Mouse (Mus musculus) thymus, adult 2 months (tissue): ENCODE results near the gene Ctnnbl1. TPM values are rescaled to one million over a fixed set of nuclear protein-coding genes. Genes with fewer than 3 reads are reported as not detected.

Source experiments
- DNase-seq: peaks from one replicate; pipeline ENCODE4 v3.0.0; 2021
- H3K27ac ChIP-seq: fragments of 200-500 bp; 2 replicates; pipeline ENCODE4 v1.5.1; 2012; ENCODE audit warnings: low read length, control low read depth; ENCODE audit not compliant: control insufficient read depth, insufficient read depth
- H3K27me3 ChIP-seq: fragments of 200-500 bp; 2 replicates; pipeline ENCODE4 v1.6.1; 2012; ENCODE audit warnings: mild to moderate bottlenecking, low read length, moderate library complexity, mixed read lengths; ENCODE audit not compliant: control insufficient read depth, insufficient read depth
- H3K36me3 ChIP-seq: fragments of 200-500 bp; 2 replicates; pipeline ENCODE4 v1.6.1; 2012; ENCODE audit warnings: mild to moderate bottlenecking, low read length, moderate library complexity; ENCODE audit not compliant: control insufficient read depth, insufficient read depth
- H3K4me1 ChIP-seq: fragments of 200-500 bp; replicated peaks from 2 replicates; pipeline ENCODE4 v1.6.1; 2012; ENCODE audit warnings: low read length; ENCODE audit not compliant: control insufficient read depth, insufficient read depth
- H3K4me3 ChIP-seq: fragments of 200-500 bp; 2 replicates; pipeline ENCODE4 v1.5.1; 2012; ENCODE audit warnings: mild to moderate bottlenecking, low read length, control low read depth, moderate library complexity; ENCODE audit not compliant: control insufficient read depth, insufficient read depth
- CTCF ChIP-seq: fragments of 200-500 bp; IDR thresholded peaks from 2 replicates; pipeline ENCODE4 v1.5.1; 2012; ENCODE audit warnings: mild to moderate bottlenecking, control low read depth, low read length, moderate library complexity, borderline replicate concordance; ENCODE audit not compliant: control insufficient read depth, poor library complexity, insufficient read depth; ENCODE audit errors: extremely low read depth
- POLR2A ChIP-seq: fragments of 200-500 bp; IDR thresholded peaks from 2 replicates; pipeline ENCODE4 v1.6.1; 2012; ENCODE audit warnings: mild to moderate bottlenecking, low read length, control low read depth, moderate library complexity; ENCODE audit not compliant: control insufficient read depth, poor library complexity, insufficient read depth; ENCODE audit errors: extremely low read depth
- WGBS: fragments of 180-500 bp; shearing (Covaris S2); methylation state at CpG from one replicate; pipeline ENCODE4 v1.1.7; 2018; 5-methylcytosine and 5-hydroxymethylcytosine counted together
- polyA plus RNA-seq: library from polyadenylated mRNA; depleted of rRNA; stranded (reverse); fragments of >200 nt; gene quantifications from 2 replicates; pipeline ENCODE4 v1.2.3, GENCODE M21; 2012

The Ctnnbl1 gene
- polyA plus RNA-seq, 1 experiment, result 68.5 TPM

DNA sequence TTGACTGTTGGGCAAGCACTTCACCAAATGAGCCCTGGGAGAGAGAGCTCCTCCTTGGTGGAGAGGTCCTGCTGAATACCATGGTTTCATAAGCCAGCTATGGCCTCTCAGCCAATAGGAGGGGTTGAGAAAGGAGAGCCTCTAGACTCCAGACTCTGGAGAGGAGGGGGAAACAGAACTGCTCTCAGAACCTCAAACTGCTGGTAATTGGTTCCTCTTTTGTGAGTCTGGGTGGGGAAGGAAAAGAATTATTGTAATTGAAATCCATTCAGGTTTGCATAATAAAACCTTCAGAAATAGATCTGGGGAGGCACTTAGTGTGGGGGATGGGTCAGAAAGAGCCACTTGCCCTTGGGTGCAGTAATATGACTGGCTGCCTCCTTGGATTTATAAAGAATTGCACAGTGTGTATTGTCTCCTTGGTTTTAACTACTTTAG, 103.5 kb downstream of the Ctnnbl1 start:
- no peak overlapping the region for H3K4me3 ChIP-seq
- H3K36me3 ChIP-seq, result no peaks in the 10 kb centered on the region
- H3K4me1 ChIP-seq, result no peaks in the 10 kb centered on the region
- no peak overlapping the region for H3K27ac ChIP-seq
- no peaks in the 10 kb centered on the region for H3K27me3 ChIP-seq
- TF ChIP-seq POLR2A (no peak), CTCF (no peak)
- DNase-seq, result no peak

DNA sequence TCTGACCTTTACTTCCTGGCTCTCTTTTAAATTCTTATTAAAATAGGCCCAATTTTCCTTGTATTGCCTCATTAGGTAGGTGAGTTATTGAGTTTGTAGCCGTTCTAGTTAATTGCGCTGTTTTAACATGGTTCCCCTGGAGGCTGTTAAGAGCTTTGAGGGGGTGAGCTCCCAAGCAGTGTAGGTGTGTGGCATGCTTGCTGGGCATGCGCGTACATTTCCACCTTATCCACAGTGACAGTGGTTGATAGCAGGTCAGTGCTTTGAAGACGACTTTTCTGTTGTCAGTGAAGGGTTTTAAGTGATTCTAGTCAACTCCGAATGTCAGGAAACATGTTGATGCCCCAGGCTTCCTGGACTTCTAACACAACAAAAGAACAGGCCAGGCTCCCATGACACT, 103.9 kb downstream of the Ctnnbl1 start:
- no peak overlapping the region for H3K4me3 ChIP-seq
- 97% methylated on average over 6 of the region's 6 CpGs for WGBS
- no peak for TF ChIP-seq POLR2A
- TF ChIP-seq CTCF, result no peak
- no peak overlapping the region for H3K27ac ChIP-seq
- no peaks in the 10 kb centered on the region for H3K4me1 ChIP-seq
- no peaks in the 10 kb centered on the region for H3K36me3 ChIP-seq
- DNase-seq, result no peak
- no peaks in the 10 kb centered on the region for H3K27me3 ChIP-seq

DNA sequence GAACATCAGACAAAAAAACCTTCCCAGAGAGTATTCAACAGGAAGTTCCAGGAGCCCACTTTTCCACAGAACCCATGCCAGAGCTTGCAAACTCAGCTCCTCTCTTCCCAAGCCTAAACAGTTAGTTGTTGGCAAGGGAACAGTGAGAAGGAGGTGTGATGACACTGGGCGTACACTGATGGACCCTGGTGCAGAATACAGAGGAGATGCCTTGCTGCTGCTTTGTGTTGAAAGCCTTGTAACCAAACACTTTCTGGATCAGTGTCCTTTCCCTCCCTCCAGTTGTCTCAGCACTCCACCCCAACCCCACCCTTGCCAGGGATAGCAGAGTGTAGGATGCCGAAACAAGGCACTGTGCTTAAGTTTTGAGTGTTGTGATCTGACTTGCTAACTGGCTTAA, 107.5 kb downstream of the Ctnnbl1 start:
- H3K36me3 ChIP-seq, result no peaks in the 10 kb centered on the region
- WGBS, result 98% methylated on average over 2 of the region's 2 CpGs
- H3K27ac ChIP-seq, result no peak overlapping the region
- DNase-seq, result no peak
- H3K27me3 ChIP-seq, result no peaks in the 10 kb centered on the region
- no peak overlapping the region for H3K4me3 ChIP-seq
- TF ChIP-seq POLR2A (no peak), CTCF (no peak)
- H3K4me1 ChIP-seq, result no peaks in the 10 kb centered on the region

DNA sequence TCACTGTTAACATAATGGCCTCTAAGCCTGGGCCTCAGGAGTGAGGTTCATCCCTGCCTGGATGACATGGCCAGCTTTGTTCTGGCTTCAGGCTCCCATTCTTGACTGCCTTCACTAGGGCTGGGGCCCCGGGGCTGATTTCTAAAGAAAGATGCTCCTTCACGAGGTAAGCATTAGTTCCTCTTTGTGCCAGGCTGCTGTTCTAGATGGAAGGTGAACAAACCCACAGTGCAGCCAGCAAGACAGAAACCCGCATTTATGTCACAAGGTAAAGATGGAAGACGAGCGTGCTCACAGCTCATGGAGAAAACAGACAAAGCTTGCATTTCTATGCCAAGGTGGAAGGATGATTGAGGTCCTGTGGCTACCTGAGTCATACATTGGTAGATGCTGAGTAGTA, 108.6 kb downstream of the Ctnnbl1 start:
- H3K4me3 ChIP-seq, result no peak overlapping the region
- DNase-seq, result no peak
- no peaks in the 10 kb centered on the region for H3K4me1 ChIP-seq
- no peaks in the 10 kb centered on the region for H3K36me3 ChIP-seq
- TF ChIP-seq POLR2A, result no peak
- TF ChIP-seq CTCF, result no peak
- H3K27me3 ChIP-seq, result no peaks in the 10 kb centered on the region
- 72% methylated on average over 5 of the region's 5 CpGs for WGBS
- no peak overlapping the region for H3K27ac ChIP-seq

DNA sequence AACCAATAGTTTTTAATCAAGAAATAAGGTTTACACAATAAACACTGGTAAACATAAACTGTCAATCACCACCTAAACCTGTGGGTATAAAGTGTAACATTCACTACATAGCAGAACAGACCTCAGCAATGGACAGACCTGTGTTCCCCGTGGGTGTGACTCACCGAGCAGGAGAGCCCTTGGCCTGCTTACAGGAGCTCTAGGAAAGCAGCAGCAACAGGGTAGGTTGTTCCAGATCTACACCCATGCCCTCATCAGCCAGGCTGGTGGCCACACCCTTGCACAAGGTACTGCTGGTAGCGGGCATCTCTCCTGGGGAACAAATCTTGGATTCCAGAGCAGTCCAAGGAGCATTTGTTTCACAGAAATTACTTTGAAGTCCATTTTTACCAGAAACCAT, 115.9 kb downstream of the Ctnnbl1 start:
- Histone ChIP-seq H3K4me3 (no peak overlapping the region), H3K27me3 (no peaks in the 10 kb centered on the region; the same call in 1 of the 2 replicates), H3K36me3 (no peaks in the 10 kb centered on the region), H3K27ac (no peak overlapping the region), H3K4me1 (no peaks in the 10 kb centered on the region)
- WGBS, result 94% methylated on average over 3 of the region's 3 CpGs
- no peak for DNase-seq
- TF ChIP-seq CTCF (no peak), POLR2A (no peak)

DNA sequence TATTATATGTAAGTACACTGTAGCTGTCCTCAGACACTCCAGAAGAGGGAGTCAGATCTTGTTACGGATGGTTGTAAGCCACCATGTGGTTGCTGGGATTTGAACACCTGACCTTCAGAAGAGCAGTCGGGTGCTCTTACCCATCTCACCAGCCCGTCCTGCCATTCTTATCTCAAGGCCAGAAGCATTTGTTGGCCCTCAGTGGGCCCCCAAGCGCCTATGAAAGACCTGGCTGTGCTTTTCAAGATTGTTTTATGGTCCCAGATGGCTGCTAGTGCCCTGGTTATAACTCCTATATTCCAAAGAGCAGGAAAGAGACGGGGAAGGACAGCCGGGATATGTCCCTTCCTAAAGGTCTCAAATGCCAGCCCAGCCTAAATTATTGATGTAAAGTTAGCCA, 118.6 kb downstream of the Ctnnbl1 start:
- Histone ChIP-seq H3K27me3 (no peaks in the 10 kb centered on the region; the same call in 1 of the 2 replicates), H3K4me3 (no peak overlapping the region), H3K4me1 (no peaks in the 10 kb centered on the region), H3K36me3 (no peaks in the 10 kb centered on the region), H3K27ac (no peak overlapping the region)
- 94% methylated on average over 6 of the region's 6 CpGs for WGBS
- TF ChIP-seq CTCF (no peak), POLR2A (no peak)
- no peak for DNase-seq

DNA sequence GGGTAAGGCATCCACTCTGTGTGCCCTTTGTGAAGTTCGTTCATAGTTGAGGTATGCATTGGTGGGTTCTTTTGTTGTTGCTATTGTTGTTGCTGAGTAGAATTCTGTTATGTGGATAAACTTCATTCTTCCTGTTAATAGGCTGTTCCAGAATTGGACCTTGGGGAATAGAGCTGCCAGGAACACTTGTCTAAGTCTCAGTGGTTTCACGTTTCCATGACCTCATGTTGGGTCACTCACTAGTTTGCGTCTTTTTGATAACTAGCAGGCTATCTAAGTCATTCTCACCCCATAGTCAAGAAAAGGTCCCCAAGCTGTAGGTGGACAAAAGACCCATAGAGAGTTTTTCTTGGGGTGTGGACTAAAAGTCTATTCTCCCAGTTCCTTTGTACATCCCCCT, 120.3 kb downstream of the Ctnnbl1 start:
- DNase-seq, result no peak
- H3K27ac ChIP-seq, result no peak overlapping the region
- H3K36me3 ChIP-seq, result no peaks in the 10 kb centered on the region
- 96% methylated on average over 3 of the region's 3 CpGs for WGBS
- H3K4me1 ChIP-seq, result no peaks in the 10 kb centered on the region
- no peaks in the 10 kb centered on the region; the same call in 1 of the 2 replicates for H3K27me3 ChIP-seq
- no peak overlapping the region for H3K4me3 ChIP-seq
- TF ChIP-seq POLR2A, result no peak
- TF ChIP-seq CTCF, result no peak
